Mouse (Mus musculus) ovary, postnatal 14 days (tissue): Measurements from ENCODE around the gene Rrp15.
A peak's percentile ranks its signal among the peaks of the same experiment; 100 is the strongest.
"Not testable (repeated sequence)": the region's sequence is repeated elsewhere in the genome, so short reads cannot be mapped to it uniquely, and the experiment has no call there.

Experiments used
- DNase-seq: peaks from one replicate; pipeline ENCODE4 v3.0.0; 2022; ENCODE audit warnings: low spot score

Gene Rrp15

DNA sequence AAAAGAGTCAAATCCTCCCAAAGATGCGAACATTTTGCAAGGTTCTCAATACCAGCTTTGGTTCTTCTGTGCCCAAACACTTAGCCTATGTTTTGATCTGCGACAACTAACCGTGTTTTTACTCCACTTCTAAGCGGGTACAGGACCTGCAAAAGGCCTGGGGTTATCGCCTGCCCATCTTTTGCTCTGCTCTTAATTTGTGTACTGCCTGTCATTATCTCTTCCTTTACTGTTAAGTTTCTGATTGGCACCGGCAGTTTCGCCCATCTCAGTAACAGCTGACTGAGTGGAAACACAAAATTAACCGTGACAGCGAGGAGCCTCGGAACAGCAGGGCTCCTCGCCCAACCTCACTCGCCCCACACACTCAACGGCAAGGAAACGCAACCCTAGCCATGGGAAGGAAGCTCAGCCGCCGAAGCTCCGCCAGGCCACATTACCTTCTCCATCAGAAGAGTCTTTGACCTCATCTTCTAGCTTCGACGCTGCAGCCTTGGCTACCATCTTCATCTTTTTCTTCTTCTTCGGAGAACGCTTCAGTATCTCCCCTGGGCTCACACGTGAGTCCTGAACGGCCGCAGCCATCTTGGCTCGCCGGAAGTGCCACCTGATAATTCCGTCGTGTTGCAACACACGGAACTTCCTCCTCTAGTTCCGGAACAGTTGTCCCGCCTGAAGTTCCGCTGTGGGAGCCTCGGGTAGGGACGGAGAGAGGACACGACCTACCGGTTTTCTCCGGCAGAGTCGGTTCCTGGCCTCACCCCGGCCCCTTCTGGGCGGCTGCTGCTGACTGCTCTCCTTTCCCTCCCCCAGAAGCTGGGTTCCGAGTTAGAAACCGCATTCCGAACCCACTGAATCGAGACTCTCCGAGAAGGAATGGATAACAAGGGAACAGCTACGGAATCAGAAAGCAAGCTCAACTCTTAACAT lies at the start of gene Rrp15:
Rrp15 (minus strand) TSS at position 635 of the 930 bp plus-strand sequence.
- DNase-seq, result peak; percentile 86

DNA sequence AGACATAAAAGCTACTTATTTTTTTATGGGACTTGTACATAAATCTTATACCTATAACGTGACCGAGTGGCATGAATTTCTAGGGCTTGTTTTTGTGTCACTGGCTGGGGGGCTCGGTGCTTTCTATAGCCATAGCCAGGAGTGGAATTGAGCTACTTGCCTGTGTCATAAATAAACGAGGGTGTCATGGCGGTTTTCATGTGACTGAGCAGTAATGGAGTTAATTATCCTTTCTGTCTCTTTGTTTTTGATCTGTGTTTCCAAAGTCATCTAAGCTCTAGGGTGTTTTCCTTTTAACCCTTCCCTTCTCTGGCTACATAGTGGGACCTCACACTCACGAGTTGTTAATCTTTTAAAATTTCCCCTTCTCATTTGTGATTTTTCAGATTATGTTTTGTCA lies 48.8 kb upstream of the Rrp15 start:
- no peak for DNase-seq

DNA sequence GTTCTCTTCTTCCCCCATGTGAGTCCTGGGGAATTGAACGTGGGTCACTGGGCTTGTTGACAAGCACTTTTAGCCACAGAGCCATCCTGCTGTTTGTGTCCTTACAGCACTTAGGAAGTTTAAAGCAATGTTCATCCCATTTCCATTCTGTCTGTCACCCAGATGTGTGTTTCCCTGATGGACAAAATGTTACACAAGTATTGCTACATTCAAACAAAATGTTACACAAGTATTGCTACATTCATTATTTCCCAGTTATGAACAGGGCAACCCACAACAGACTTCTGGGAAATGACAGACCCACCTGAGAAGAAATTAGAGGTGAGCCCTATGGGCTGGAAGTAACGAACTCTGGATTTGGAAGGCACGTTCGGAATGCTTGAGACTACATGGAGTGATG lies 36.2 kb upstream of the Rrp15 start:
- no peak for DNase-seq

DNA sequence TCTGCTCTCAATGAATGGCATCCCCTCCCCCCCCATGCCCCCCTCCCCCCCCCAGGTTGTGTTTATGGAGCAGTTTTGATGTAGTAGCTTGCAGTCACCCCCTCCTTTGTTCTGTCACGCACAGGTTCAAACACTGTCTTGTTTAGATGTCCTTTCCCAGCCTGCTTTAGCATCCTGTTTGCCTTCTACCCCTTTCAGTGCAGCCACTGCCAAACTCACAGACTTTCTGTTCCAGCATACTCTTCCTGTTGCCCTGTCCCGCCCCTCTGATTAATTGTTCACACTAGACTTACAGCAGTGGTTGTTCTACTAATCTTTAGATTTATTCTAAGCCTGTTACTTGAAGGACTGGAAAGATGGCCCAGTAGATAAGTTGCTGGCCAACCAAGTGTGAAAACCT lies 31.7 kb upstream of the Rrp15 start:
- no peak for DNase-seq

DNA sequence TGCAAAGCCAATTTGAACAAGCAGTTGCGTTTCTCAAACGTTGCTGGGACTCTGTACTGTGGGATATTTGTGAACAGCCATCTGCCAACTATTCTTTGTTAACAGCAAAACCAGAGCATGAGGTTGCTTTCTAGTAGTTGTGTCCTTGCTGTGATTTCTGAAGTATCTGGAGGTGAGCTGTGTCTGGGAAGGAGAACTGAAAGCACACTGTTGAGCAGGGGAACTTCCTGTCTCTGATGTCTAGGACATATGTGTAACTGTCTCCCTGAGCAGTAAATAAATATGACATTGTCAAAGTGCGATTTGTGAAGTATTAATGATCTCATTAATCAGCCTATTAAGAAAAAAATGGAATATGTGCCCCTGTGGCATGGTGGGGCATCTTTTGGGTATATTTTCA lies 24.0 kb upstream of the Rrp15 start:
- DNase-seq, result no peak

DNA sequence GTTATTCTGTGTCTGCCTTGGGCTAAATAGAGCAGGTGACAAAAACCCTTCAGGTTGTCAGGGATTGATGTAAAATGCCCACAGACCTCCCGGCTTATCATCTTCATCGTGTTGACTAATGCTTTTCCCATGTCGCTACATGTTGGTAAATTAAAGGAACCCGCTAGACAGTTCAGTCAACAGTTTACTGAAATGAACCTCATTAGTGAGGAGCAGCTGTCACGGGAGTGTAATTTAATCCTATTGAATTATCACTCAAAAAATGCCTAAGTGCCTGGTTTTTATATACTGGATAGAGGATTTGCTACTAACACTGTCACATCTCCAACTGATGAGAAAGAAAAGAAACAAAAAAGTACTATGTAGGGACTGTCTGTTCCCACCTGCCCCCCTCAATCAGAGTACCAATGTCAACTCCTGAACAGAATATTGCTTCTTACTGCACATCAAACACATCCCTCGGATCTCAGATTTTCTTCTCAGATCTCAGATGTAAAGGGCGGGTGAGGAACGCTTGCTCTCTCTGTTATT lies 23.5 kb upstream of the Rrp15 start:
- no peak for DNase-seq

DNA sequence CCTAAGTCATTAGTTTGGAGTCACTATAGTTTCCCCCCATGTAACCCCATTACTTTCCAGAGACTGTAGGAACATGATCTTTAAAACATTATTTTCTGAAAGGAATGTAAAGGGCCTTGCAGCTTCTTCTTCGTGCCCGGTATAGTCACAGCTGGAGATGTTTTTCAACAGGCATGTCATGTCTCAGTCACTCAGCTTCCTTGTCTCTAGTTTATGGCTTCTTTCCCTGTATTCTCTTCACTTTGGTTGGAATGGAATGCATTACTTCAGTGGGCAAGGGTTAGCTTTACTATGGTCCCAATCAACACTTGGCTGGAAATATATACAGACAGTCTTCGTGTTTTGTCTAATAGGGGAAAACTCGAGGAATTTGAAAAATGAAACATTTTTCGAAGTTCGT lies 22.8 kb upstream of the Rrp15 start:
- DNase-seq, result no peak

DNA sequence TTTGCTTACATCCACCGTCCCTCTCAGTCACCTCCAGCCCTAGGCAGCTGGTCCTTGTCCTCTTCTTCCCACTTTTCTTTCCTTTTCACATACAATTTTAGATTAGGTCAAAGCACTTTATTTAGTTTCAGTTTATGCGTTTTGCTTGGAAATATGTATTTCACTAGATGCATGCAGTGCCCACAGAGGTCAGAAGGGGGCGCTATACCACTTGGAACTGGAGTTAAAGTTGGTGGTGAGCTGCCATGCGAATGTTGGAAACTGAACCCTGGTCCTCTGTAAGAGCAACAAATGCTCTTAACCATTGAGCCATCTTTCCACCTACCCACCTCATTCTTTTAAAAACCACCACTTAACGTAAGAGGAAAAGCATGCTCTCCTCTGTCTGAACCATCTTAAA lies 21.5 kb upstream of the Rrp15 start:
- no peak for DNase-seq

DNA sequence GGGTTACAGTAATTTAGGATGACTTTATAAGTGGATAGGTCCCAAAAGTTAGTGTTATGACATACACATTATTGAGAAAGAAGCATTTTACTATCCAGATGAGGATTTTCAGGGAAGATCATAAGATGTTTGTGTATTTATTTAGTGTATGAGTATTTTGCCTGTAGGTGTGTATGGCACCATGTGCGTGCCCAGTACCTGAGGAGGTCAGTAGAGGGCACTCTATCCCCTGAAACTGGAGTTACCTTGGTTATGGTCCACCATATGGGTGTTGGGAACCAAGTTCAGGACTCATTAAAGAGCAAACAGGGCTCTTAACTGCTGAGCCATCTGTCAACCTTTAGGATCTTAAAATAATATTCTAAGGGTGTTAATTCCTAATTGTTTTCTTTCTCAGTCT lies 19.2 kb upstream of the Rrp15 start:
- DNase-seq, result no peak

DNA sequence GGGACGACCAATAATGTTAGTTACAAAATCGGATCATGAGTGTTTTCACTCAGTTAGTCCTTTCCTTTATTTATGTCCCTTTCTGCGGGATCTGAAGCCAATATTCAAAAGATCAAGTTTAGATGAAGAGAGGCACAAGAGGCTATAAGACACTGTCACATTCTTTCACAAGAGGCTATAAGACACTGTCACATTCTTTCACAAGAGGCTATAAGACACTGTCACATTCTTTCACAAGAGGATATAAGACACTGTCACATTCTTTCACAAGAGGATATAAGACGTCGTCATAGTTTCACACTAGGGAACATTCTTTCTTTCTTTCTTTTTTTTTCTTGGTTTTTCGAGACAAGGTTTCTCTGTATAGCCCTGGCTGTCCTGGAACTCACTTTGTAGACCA lies 14.3 kb upstream of the Rrp15 start:
- DNase-seq, result not testable (repeated sequence)

DNA sequence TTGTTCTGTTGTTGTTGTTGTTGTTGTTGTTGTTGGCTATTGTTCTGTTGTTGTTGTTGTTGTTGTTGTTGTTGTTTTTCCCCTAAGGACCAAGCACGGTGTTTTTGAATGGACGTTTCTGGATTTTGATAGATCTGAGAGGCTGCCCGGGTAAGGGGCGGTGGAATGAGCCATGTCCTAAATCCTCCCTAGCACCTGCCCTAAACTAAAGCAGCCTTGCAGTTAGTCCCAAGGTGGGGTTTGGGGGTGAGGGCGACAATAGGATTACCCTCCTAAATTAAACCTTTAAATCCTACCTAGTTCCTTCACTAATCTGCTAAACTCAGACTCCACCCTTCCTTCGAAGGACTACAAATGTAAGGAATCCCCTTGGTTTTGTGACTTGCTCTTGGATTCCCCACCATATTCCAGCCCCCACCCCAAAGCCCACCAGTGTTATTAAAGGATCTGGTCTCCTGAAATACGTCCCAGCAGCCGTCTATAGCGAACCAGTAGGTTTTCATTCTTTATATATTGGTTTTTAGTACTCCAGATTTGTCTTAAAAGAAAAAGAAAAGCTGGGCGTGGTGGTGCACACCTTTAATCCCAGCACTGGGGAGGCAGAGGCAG lies 621 bp upstream of the Rrp15 start:
- no peak for DNase-seq

DNA sequence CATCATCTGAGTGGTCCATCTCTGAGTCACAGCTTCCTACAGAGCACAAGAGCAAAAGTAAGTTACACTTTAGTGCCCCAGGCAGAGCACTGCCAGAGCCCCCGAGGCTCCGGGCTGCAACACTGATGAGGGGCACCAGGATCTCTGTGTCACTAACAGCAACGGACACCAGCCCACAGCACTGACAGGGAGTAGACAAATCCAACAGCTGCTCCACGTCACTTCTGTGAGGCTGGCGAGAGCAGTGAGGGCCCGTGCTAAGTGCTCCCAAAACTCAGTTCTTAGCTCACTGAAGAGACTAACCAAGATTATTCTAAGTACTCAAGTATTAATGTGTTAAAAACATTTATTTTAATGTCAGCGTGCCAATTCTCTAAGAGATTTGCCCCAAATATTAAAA lies 9.3 kb downstream of the Rrp15 start:
- DNase-seq, result no peak

DNA sequence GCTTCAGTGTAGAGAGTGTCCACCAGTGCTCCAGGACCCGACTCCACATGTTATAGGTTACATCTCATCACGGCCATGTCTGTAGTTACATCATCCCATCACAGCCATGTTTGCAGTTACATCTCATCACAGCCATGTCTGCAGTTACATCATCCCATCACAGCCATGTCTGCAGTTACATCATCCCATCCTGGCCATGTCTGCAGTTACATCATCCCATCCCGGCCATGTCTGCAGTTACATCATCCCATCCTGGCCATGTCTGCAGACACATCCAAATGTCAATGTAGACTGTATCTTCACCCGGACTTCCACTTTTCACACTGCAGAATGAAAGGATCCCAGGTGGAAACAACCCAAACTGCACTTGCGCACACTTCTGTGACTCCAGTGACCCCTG lies 13.6 kb downstream of the Rrp15 start:
- no peak for DNase-seq

DNA sequence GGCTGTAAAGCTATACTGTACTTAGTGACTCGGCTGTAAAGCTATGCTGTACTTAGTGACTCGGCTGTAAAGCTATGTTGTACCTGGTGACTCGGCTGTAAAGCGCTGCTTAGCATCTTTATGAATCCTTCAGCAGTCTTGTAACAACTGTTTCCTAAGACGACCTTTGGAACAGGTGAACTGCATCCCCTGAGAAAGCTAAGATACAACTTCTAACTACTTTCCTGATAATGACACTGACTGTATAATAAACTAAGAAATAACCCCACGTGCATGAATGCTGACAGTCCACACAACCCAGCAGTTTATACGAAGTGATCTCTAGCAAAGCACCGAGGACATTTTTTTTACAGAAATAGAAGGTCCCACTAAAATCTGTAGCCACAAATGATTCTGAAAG lies 16.1 kb downstream of the Rrp15 start:
- DNase-seq, result no peak

DNA sequence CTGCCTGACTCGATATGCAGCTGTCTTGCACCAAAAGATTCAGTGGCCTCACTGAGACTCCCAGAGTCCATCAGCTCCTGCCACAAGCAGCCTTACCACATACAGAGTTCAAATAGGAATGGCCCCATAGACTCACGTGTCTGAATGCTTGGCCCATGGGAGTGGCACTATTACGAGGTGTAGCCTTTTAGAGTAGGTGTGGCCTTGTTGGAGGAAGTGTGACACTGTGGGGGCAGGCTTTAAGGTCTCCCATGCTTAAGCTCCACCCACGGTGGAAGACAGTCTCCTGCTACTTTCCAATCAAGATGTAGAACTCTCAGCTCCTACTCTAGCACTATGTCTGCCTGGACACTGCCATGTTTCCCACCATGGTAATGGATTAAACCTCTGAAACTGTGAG lies 20.4 kb downstream of the Rrp15 start:
- DNase-seq, result no peak

DNA sequence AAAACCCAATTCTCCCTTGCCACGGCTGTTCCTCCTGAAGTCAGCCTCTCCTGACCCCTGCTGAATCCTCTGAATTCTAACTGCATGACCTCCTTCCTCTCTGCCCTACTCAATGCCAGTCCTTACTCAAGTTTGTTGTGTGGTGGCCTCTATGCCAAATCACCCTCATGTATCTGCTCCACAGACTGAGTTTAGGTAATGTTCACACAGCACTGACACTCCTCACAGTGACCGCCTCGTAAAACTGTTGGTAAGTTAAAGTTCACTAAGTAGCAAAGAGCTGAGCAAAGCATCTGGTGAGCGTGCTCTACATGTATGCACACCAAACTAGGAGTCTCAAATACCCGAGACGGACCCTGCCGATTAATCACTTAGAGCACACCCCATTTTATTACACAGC lies 23.0 kb downstream of the Rrp15 start:
- no peak for DNase-seq

DNA sequence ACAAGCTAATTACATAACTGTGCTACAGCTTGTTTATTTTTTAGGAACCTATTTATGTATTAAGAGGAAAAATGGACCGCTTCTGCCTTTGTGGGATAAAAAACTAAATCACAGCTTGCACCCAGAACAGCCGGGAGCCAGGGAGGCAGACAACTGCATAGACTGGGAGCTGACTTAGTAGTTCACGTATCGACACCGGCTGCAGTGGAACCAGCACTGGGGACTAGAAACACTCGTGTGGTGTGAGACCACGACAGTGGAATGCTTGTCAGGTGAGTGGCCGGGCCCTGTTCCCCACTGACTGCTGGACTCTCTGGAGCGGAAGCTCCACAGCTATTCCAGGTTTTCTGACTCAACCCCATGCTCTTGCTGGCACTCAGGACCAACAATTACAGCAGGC lies 26.9 kb downstream of the Rrp15 start:
- no peak for DNase-seq

DNA sequence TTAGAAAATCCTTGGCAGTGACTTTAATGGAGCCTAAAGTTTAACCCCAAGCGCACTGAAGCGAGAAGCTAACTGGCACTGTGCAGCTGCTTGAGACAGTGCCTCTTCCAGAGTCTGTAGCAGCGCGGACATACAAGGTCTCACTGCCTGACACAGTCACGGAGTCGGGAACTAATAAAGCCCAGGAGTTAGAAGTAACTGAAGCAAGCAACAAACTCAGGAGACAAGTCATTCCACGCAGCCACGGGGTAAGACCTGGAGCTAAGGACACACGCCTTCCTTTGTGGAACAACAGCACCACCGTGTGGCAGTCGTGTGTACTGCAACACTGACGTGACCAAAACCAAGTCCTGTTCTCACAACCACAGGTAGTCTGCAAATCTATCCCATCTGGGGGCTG lies 27.3 kb downstream of the Rrp15 start:
- peak; percentile 84 for DNase-seq

DNA sequence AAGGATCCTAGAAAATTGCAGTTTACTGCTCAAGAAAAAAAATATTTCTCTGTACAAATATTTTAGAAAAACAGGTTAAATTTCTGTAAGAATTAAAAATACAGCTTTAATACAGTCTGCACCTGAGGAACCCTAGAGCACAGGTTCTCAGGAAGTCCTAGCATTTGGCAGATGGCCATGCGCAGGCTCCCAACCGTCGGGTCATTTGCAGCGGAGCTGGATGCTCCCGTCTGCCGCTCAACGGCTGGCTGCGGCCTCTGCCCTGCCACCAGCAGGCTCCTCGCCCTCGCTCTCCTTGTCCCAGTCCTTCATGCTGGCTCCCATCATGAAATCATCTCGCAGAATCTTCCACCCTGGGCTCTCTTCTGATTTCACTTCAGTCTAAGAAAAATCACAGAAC lies 28.0 kb downstream of the Rrp15 start:
- DNase-seq, result no peak

DNA sequence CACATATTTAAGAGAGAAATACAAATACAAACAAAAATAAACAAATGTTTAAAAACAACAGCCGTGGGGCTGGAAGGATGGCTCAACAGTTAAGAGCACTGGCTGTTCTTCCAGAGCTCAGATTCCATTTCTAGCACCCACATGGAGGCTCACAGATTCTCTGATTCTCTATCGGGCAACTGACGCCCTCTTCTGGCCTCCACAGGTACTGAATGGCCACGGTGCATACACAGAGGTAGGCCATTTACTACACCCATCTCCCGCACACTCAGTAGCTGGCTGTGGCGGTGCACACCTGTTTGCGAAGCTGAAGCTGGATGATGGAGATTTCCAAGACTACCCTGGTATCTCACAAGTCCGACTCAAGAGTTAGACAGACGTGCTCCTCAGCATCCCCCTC lies 29.4 kb downstream of the Rrp15 start:
- no peak for DNase-seq

DNA sequence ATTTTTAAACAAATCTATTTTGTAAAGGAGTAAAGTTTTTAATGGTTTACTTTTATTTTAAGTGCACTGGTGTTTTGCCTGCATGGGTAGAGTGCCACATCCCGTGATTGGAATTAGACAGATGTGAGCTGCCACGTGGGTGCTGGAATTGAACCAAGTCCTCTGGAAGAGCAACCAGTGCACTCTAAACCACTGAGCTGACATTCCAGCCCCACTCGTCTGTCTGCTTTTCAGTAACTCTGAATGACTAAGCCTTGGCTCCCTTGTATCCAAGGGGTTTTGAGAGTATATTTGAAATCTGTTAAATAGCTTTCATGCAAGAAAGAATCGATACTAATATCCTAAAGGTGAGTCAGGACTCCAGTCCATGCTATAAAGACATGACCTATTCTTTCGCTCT lies 30.3 kb downstream of the Rrp15 start:
- no peak for DNase-seq

DNA sequence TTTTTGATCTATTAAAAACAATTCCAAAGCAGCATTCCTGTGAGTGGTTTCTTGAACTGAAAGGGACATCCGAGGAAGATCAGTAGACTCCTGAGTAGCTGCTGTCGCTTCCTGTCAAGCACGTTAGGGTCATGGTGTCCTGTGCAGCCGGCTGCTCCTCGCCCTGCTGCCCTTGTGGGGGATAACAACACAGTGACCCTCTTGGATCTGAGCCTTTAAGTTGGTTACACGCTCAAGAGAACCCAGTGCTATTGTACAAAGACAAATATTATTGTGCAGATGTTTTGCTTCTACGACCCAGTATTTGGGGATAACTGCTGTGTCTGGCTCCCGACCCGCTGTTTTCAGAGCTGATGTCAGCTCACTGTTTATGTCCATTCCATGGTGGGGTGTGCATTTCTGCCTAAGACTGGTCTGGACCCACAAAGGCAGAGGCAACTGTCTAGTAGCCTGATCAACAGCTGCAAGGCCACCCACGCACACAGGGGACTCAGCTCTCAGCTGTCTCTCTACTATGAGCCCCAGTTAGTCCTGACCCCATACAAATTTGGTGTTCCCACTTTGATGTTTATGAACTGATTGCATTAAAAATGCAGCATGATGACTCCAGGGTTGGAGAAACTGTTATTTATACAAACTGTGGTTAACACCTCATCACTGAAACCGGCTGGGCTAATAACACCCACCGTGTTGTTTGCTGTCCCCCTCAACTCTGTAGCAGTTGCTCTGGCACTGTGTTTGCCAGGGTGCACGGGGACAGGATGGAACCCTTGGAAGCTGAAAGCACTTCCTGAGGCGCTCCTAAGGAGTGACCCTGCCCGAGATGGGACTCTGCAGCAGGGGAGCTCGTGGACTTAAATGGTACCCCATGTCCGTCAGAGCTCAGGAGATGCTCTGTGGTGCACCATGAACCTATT lies 33.9 kb downstream of the Rrp15 start:
- DNase-seq, result no peak
